Mouse (Mus musculus): ENCODE measurements around the gene Igdcc4. TPM values are rescaled to one million over a fixed set of nuclear protein-coding genes. Genes with fewer than 3 reads are reported as not detected.
"Not testable (repeated sequence)": the region's sequence is repeated elsewhere in the genome, so short reads cannot be mapped to it uniquely, and the experiment has no call there.

Gene Igdcc4
- 10 to 100 TPM; 24.4 to 26.6 TPM for total RNA-seq (2021)
- long read RNA-seq, experiment 1, full-length matches to known transcripts, result 1 of 11 reads
- long read RNA-seq, experiment 1, partial matches to known transcripts, result 2 of 11 reads
- long read RNA-seq, experiment 1, other reads (novel, unspliced or antisense), result 8 of 11 reads
- long read RNA-seq, experiment 2, full-length matches to known transcripts, result 2 of 17 reads
- long read RNA-seq, experiment 2, partial matches to known transcripts, result 12 of 17 reads
- long read RNA-seq, experiment 2, other reads (novel, unspliced or antisense), result 3 of 17 reads

- no peak for DNase-seq
- intact Hi-C loops (cut with DNase I), result no loop called here
Measured at GRCm38 (mm10) chr9:65100991-65101685, at the start of gene Igdcc4. Gene Igdcc4, plus strand, starts transcription at chr9:65101486.

GRCm38 (mm10) chr9:65064251-65064650 is 37.0 kb upstream of the Igdcc4 start:
- no peak for DNase-seq
- intact Hi-C loops (cut with DNase I), result no loop called here

GRCm38 (mm10) chr9:65070587-65070986 is 30.7 kb upstream of the Igdcc4 start:
- no peak for DNase-seq
- intact Hi-C loops (cut with DNase I), result loop anchor here (5.0 kb wide), 1 partner anchor 52 kb away; no protein-coding TSS in a partner anchor

- intact Hi-C loops (cut with DNase I), result loop anchor here (5.0 kb wide), 1 partner anchor 49 kb away; no protein-coding TSS in a partner anchor
- DNase-seq, result no peak
Measured at GRCm38 (mm10) chr9:65073555-65073954, 27.7 kb upstream of the Igdcc4 start.

- intact Hi-C loops (cut with DNase I), result loop anchor here (5.0 kb wide), 1 partner anchor 48 kb away; no protein-coding TSS in a partner anchor
- DNase-seq, result no peak
Measured at GRCm38 (mm10) chr9:65074251-65074650, 27.0 kb upstream of the Igdcc4 start.

GRCm38 (mm10) chr9:65074855-65075493 is 26.3 kb upstream of the Igdcc4 start:
- no peak for DNase-seq
- intact Hi-C loops (cut with DNase I), result loop anchor here (5.0 kb wide), 1 partner anchor 47 kb away; no protein-coding TSS in a partner anchor

GRCm38 (mm10) chr9:65077536-65077935 is 23.8 kb upstream of the Igdcc4 start:
- intact Hi-C loops (cut with DNase I), result no loop called here
- DNase-seq, result peak; percentile 28 to 64

- DNase-seq; intact Hi-C loops (cut with DNase I): not testable (repeated sequence)
Measured at GRCm38 (mm10) chr9:65080141-65080540, 21.1 kb upstream of the Igdcc4 start.

GRCm38 (mm10) chr9:65083075-65083765 is 18.1 kb upstream of the Igdcc4 start:
- DNase-seq, result no peak
- intact Hi-C loops (cut with DNase I), result no loop called here

GRCm38 (mm10) chr9:65084198-65084807 is 17.0 kb upstream of the Igdcc4 start:
- DNase-seq, result no peak
- intact Hi-C loops (cut with DNase I), result no loop called here

GRCm38 (mm10) chr9:65085270-65085669 is 16.0 kb upstream of the Igdcc4 start:
- intact Hi-C loops (cut with DNase I), result no loop called here
- no peak for DNase-seq

GRCm38 (mm10) chr9:65086801-65087200 is 14.5 kb upstream of the Igdcc4 start:
- no peak for DNase-seq
- intact Hi-C loops (cut with DNase I), result no loop called here

- DNase-seq, result no peak
- intact Hi-C loops (cut with DNase I), result no loop called here
Measured at GRCm38 (mm10) chr9:65087490-65087889, 13.8 kb upstream of the Igdcc4 start.

- DNase-seq, result peak; percentile 70 to 76
- intact Hi-C loops (cut with DNase I), result no loop called here
Measured at GRCm38 (mm10) chr9:65094237-65094636, 7.0 kb upstream of the Igdcc4 start.

- peak; percentile 38 to 43 for DNase-seq
- intact Hi-C loops (cut with DNase I), result no loop called here
Measured at GRCm38 (mm10) chr9:65101686-65102376, 545 bp downstream of the Igdcc4 start.

- DNase-seq, result peak in 1 of 2 experiments; percentile 28
- intact Hi-C loops (cut with DNase I), result no loop called here
Measured at GRCm38 (mm10) chr9:65102377-65103172, 1.3 kb downstream of the Igdcc4 start.

- no peak for DNase-seq
- intact Hi-C loops (cut with DNase I), result no loop called here
Measured at GRCm38 (mm10) chr9:65103173-65103752, 2.0 kb downstream of the Igdcc4 start.

GRCm38 (mm10) chr9:65106821-65107220 is 5.5 kb downstream of the Igdcc4 start:
- no peak for DNase-seq
- intact Hi-C loops (cut with DNase I), result no loop called here

All from gastrocnemius, postnatal 36 days (tissue).